Mouse (Mus musculus): ENCODE data around the gene Cox15. TPM values are rescaled to one million over a fixed set of nuclear protein-coding genes. Genes with fewer than 3 reads are reported as not detected.

Gene Cox15
- total RNA-seq (2012; rRNA removed) = 16.9 and 19.8 TPM in 2 replicates

- Histone ChIP-seq H3K9me3 (ENCODE audit: control insufficient read depth, insufficient read depth, low read depth, low read length) (no peaks in the 10 kb centered on the region), H3K27ac (ENCODE audit: insufficient read depth, low read depth, low read length, poor library complexity, severe bottlenecking) (peak within 1 kb of the TSS; percentile 32), H3K36me3 (ENCODE audit: control insufficient read depth, insufficient read depth, low read length, poor library complexity, severe bottlenecking) (peaks cover 16% of the 10 kb centered on the region), H3K4me1 (ENCODE audit: control insufficient read depth in 2 of 2, insufficient read depth in 2 of 2, low read length in 2 of 2, poor library complexity in 1 of 2) (peaks cover 0 to 4% of the 10 kb centered on the region in 2 experiments; a peak in 1 of 4 replicates), H3K9ac (ENCODE audit: insufficient read depth, low read depth, low read length, poor library complexity, severe bottlenecking) (peak within 1 kb of the TSS; percentile 93), H3K4me3 (ENCODE audit: insufficient read depth in 1 of 2, low read depth in 1 of 2, low read length in 2 of 2, poor library complexity in 1 of 2, severe bottlenecking in 1 of 2) (peak within 1 kb of the TSS; percentile 78 to 90)
- TF ChIP-seq ZNF384 (IDR thresholded peaks at IDR 0.05; ENCODE audit: low read depth, low read length) = no peak
- TF ChIP-seq HCFC1 (IDR thresholded peaks at IDR 0.05; ENCODE audit: borderline replicate concordance, insufficient read depth, low read length) = peak; percentile 70; the same call in 1 of the 2 replicates
- 0 out of 2 replicates have a peak, but pooled peaks have one; percentile 30 for TF ChIP-seq CHD2 (IDR thresholded peaks at IDR 0.05; ENCODE audit: low read depth, low read length)
- no peak for TF ChIP-seq MAFK (IDR thresholded peaks at IDR 0.05; ENCODE audit: insufficient read depth, low read depth, low read length)
- no peak for TF ChIP-seq ZC3H11A (IDR thresholded peaks at IDR 0.05; ENCODE audit: borderline replicate concordance, low read depth, low read length)
- in situ Hi-C loops (cut with MboI; ENCODE audit: low sequenced_read_pairs in 2 of 2, unreplicated experiment in 2 of 2) = no loop called here
- DNase-seq (ENCODE audit: low read depth, low spot score) = peak; percentile 90
Measured at GRCm38 (mm10) chr19:43752489-43753225, at the start of gene Cox15, which contains the start of gene Cutc. TSS of gene Cox15 (minus strand) at chr19:43753000. TSS of gene Cutc (plus strand) at chr19:43752996.

DNA sequence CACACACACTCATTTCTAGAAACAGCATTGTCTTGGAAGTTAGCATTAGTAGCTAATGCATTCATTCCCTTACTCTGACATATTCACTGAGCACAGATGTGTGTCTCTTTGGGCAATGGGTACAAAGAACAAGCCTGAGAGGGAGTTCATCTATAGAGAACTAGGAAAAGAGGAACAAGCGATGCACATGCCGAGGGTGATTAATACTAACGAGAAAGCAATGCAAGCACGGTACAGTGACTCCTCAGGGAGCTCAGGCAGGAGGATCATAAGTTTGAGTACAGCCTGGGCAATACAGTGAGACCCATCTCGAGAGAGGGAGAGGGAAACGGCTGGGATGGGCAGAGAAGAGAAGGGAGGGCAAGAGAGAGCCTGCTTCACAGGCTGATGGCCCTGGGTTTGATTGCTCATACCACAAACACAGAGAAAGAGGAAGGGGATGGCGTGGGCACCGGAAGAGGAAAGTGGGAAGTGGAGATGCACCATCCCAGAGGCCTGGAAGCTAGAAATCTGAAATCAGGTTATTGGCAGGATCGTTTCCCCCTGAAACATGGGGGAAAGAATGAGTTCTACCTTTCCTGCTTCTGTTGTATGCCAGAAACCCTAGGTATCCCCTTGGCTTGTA is 48.7 kb upstream of the Cox15 start:
- no peak overlapping the region for H3K4me3 ChIP-seq (ENCODE audit: insufficient read depth in 1 of 2, low read depth in 1 of 2, low read length in 2 of 2, poor library complexity in 1 of 2, severe bottlenecking in 1 of 2)
- peaks cover 3 to 4% of the 10 kb centered on the region in 2 experiments; a peak in 2 of 4 replicates for H3K4me1 ChIP-seq (ENCODE audit: control insufficient read depth in 2 of 2, insufficient read depth in 2 of 2, low read length in 2 of 2, poor library complexity in 1 of 2)
- no peak for TF ChIP-seq CHD2 (IDR thresholded peaks at IDR 0.05; ENCODE audit: low read depth, low read length)
- no peak for TF ChIP-seq ZC3H11A (IDR thresholded peaks at IDR 0.05; ENCODE audit: borderline replicate concordance, low read depth, low read length)
- no peak for TF ChIP-seq MAFK (IDR thresholded peaks at IDR 0.05; ENCODE audit: insufficient read depth, low read depth, low read length)
- no peak for TF ChIP-seq ZNF384 (IDR thresholded peaks at IDR 0.05; ENCODE audit: low read depth, low read length)
- TF ChIP-seq HCFC1 (IDR thresholded peaks at IDR 0.05; ENCODE audit: borderline replicate concordance, insufficient read depth, low read length) = no peak
- in situ Hi-C loops (cut with MboI; ENCODE audit: low sequenced_read_pairs in 2 of 2, unreplicated experiment in 2 of 2) = no loop called here
- no peak overlapping the region for H3K27ac ChIP-seq (ENCODE audit: insufficient read depth, low read depth, low read length, poor library complexity, severe bottlenecking)
- no peak overlapping the region for H3K9ac ChIP-seq (ENCODE audit: insufficient read depth, low read depth, low read length, poor library complexity, severe bottlenecking)
- DNase-seq (ENCODE audit: low read depth, low spot score) = no peak
- no peaks in the 10 kb centered on the region for H3K36me3 ChIP-seq (ENCODE audit: control insufficient read depth, insufficient read depth, low read length, poor library complexity, severe bottlenecking)
- H3K9me3 ChIP-seq (ENCODE audit: control insufficient read depth, insufficient read depth, low read depth, low read length) = no peaks in the 10 kb centered on the region

DNA sequence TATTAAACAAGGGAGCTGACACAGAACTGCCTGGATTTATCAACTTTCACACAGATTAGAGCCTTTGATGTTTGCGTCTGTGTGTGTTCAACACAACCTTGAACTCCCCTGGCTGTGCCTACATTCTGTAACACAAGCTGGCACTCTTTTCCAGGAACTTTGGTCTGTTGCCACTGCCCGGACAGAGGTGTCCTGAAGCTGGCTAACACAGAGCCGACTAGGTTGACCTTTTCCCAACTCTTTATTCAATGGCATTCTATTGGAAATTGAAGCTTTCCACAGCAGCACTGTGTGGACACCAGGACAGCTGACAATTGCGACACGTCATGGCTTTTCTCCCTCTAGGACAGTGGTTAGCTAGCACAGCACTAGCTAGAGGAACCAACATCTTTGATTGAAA is 44.4 kb upstream of the Cox15 start:
- no peak for DNase-seq (ENCODE audit: low read depth, low spot score)
- H3K36me3 ChIP-seq (ENCODE audit: control insufficient read depth, insufficient read depth, low read length, poor library complexity, severe bottlenecking) = no peaks in the 10 kb centered on the region
- H3K9me3 ChIP-seq (ENCODE audit: control insufficient read depth, insufficient read depth, low read depth, low read length) = no peaks in the 10 kb centered on the region
- no peak overlapping the region for H3K4me3 ChIP-seq (ENCODE audit: insufficient read depth in 1 of 2, low read depth in 1 of 2, low read length in 2 of 2, poor library complexity in 1 of 2, severe bottlenecking in 1 of 2)
- H3K9ac ChIP-seq (ENCODE audit: insufficient read depth, low read depth, low read length, poor library complexity, severe bottlenecking) = no peak overlapping the region
- H3K4me1 ChIP-seq (ENCODE audit: control insufficient read depth in 2 of 2, insufficient read depth in 2 of 2, low read length in 2 of 2, poor library complexity in 1 of 2) = no peaks in the 10 kb centered on the region
- in situ Hi-C loops (cut with MboI; ENCODE audit: low sequenced_read_pairs in 2 of 2, unreplicated experiment in 2 of 2) = no loop called here
- TF ChIP-seq ZNF384 (IDR thresholded peaks at IDR 0.05; ENCODE audit: low read depth, low read length) = no peak
- no peak for TF ChIP-seq ZC3H11A (IDR thresholded peaks at IDR 0.05; ENCODE audit: borderline replicate concordance, low read depth, low read length)
- TF ChIP-seq CHD2 (IDR thresholded peaks at IDR 0.05; ENCODE audit: low read depth, low read length) = no peak
- TF ChIP-seq MAFK (IDR thresholded peaks at IDR 0.05; ENCODE audit: insufficient read depth, low read depth, low read length) = no peak
- TF ChIP-seq HCFC1 (IDR thresholded peaks at IDR 0.05; ENCODE audit: borderline replicate concordance, insufficient read depth, low read length) = no peak
- no peak overlapping the region for H3K27ac ChIP-seq (ENCODE audit: insufficient read depth, low read depth, low read length, poor library complexity, severe bottlenecking)

DNA sequence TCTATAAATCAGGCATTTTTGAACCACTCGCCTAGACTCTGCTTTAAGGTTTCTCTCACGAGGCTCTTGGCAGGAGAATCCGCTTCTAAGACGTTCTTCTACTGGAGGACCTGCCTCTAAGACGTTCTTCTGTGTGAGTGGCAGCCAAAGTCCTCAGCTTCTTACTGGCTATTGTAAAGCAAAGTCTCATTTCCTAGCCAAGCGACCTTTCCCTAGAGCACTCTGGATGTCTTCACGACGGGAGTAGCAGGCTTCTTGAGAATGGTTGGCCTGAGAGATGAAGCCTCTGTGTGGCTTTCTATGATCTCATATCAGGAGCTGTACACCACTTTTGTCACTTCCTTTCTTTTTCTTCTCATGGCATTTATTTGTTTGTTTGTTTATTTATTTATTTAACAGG is 42.7 kb upstream of the Cox15 start:
- Histone ChIP-seq H3K4me1 (ENCODE audit: control insufficient read depth in 2 of 2, insufficient read depth in 2 of 2, low read length in 2 of 2, poor library complexity in 1 of 2) (no peaks in the 10 kb centered on the region), H3K36me3 (ENCODE audit: control insufficient read depth, insufficient read depth, low read length, poor library complexity, severe bottlenecking) (no peaks in the 10 kb centered on the region), H3K27ac (ENCODE audit: insufficient read depth, low read depth, low read length, poor library complexity, severe bottlenecking) (no peak overlapping the region), H3K9me3 (ENCODE audit: control insufficient read depth, insufficient read depth, low read depth, low read length) (no peaks in the 10 kb centered on the region), H3K9ac (ENCODE audit: insufficient read depth, low read depth, low read length, poor library complexity, severe bottlenecking) (no peak overlapping the region), H3K4me3 (ENCODE audit: insufficient read depth in 1 of 2, low read depth in 1 of 2, low read length in 2 of 2, poor library complexity in 1 of 2, severe bottlenecking in 1 of 2) (no peak overlapping the region)
- DNase-seq (ENCODE audit: low read depth, low spot score) = no peak
- no peak for TF ChIP-seq HCFC1 (IDR thresholded peaks at IDR 0.05; ENCODE audit: borderline replicate concordance, insufficient read depth, low read length)
- no peak for TF ChIP-seq ZC3H11A (IDR thresholded peaks at IDR 0.05; ENCODE audit: borderline replicate concordance, low read depth, low read length)
- TF ChIP-seq CHD2 (IDR thresholded peaks at IDR 0.05; ENCODE audit: low read depth, low read length) = no peak
- no peak for TF ChIP-seq ZNF384 (IDR thresholded peaks at IDR 0.05; ENCODE audit: low read depth, low read length)
- no peak for TF ChIP-seq MAFK (IDR thresholded peaks at IDR 0.05; ENCODE audit: insufficient read depth, low read depth, low read length)
- in situ Hi-C loops (cut with MboI; ENCODE audit: low sequenced_read_pairs in 2 of 2, unreplicated experiment in 2 of 2) = no loop called here
